In genomic region chr7:49922928-49923327, GRCm38 (mm10) we compare ENCODE assay signal across 9 mouse cellular contexts. TPM values are rescaled to one million over a fixed set of nuclear protein-coding genes. Genes with fewer than 3 reads are reported as not detected.
A peak's percentile ranks its signal among the peaks of the same experiment; 100 is the strongest.
DNase-seq lines count a peak whose midpoint lies in the region; ATAC-seq and TF ChIP-seq lines count a peak whose summit lies in the region.
"Had no signal": no experiment of that assay in that cellular context is flagged by ENCODE, and none has a peak within 500 bp of the region (broad histone marks: within the 10 kb centered on the region; RNA-seq: fewer than 3 reads in every experiment).

No protein-coding gene starts in this region.

- DNase-seq in liver, adult 2 months (ENCODE audit: extremely low read depth, low read depth, low spot score) = peak; percentile 39
- no peak for DNase-seq in liver
- peak; percentile 18 for DNase-seq in hindbrain, embryonic 10.5 days (ENCODE audit: low spot score)
- DNase-seq in stomach, postnatal 0 days (ENCODE audit: low spot score) = no peak
- DNase-seq in gastrocnemius, postnatal 10 days = no peak

- no peak overlapping the region for H3K9ac ChIP-seq in liver, adult 2 months (ENCODE audit: low read depth, low read length)
- H3K9ac ChIP-seq in lung, embryonic 16.5 days (ENCODE audit: low read length) = no peak overlapping the region
- H3K9ac ChIP-seq in stomach, postnatal 0 days (ENCODE audit: low read length) = no peak overlapping the region

- 41% methylated on average over 4 of the region's 4 CpGs for WGBS in liver, adult 2 months
- WGBS in hindbrain, embryonic 10.5 days = 39% methylated on average over 4 of the region's 4 CpGs
- WGBS in lung, embryonic 16.5 days = 48% methylated on average over 4 of the region's 4 CpGs
- 41% methylated on average over 4 of the region's 4 CpGs for WGBS in stomach, postnatal 0 days

- H3K79me2 ChIP-seq in liver, adult 2 months (ENCODE audit: control insufficient read depth, insufficient read depth, low read length) = no peaks in the 10 kb centered on the region

- H3K36me3 ChIP-seq in liver, adult 2 months (ENCODE audit: control insufficient read depth, insufficient read depth, low read length) = no peaks in the 10 kb centered on the region
- no peaks in the 10 kb centered on the region for H3K36me3 ChIP-seq in hindbrain, embryonic 10.5 days
- H3K36me3 ChIP-seq in lung, embryonic 16.5 days (ENCODE audit: control insufficient read depth, insufficient read depth, low read length) = no peaks in the 10 kb centered on the region
- no peaks in the 10 kb centered on the region for H3K36me3 ChIP-seq in stomach, postnatal 0 days (ENCODE audit: control insufficient read depth, insufficient read depth, low read length)

- H3K9me3 ChIP-seq in hindbrain, embryonic 10.5 days = 0 out of 2 replicates have a peak, but pooled peaks cover 2% of the 10 kb centered on the region
- peaks cover 4% of the 10 kb centered on the region; the same call in 1 of the 2 replicates for H3K9me3 ChIP-seq in lung, embryonic 16.5 days (ENCODE audit: control insufficient read depth, low read length)
- H3K9me3 ChIP-seq in stomach, postnatal 0 days (ENCODE audit: control insufficient read depth, low read length) = 0 out of 2 replicates have a peak, but pooled peaks cover 3% of the 10 kb centered on the region

- ATAC-seq in common myeloid progenitor, adult 5-6 weeks (replicated peaks; ENCODE audit: low read depth, poor library complexity, severe bottlenecking) = peak; percentile 94
- ATAC-seq in lung, embryonic 16.5 days (ENCODE audit: low read depth) = peak; percentile 66
- ATAC-seq in stomach, postnatal 0 days (ENCODE audit: low FRiP score, low TSS enrichment) = peak; percentile 47; the same call in 1 of the 2 replicates
- no peak for ATAC-seq in inflammation-experienced regulatory T-cells, adult 6 months

- H3K27ac ChIP-seq in liver, adult 2 months (replicated peaks; ENCODE audit: insufficient read depth, low read depth, low read length) = no peak overlapping the region
- peak overlapping the region; percentile 67 for H3K27ac ChIP-seq in hindbrain, embryonic 10.5 days
- H3K27ac ChIP-seq in lung, embryonic 16.5 days (ENCODE audit: low read length) = no peak overlapping the region
- H3K27ac ChIP-seq in stomach, postnatal 0 days (replicated peaks) = no peak overlapping the region

- TF ChIP-seq POLR2A in liver, adult 2 months (IDR thresholded peaks at IDR 0.05; ENCODE audit: extremely low read depth, insufficient read depth, low read length) = no peak

- TF ChIP-seq EP300 in stomach, postnatal 0 days (optimal IDR thresholded peaks at IDR 0.05) = no peak

- no peaks in the 10 kb centered on the region for H3K4me1 ChIP-seq in liver, adult 2 months (ENCODE audit: control insufficient read depth, insufficient read depth, low read length)
- peaks cover 9% of the 10 kb centered on the region for H3K4me1 ChIP-seq in hindbrain, embryonic 10.5 days (replicated peaks)
- peaks cover 4% of the 10 kb centered on the region for H3K4me1 ChIP-seq in lung, embryonic 16.5 days (replicated peaks; ENCODE audit: control insufficient read depth, insufficient read depth, low read length)
- H3K4me1 ChIP-seq in stomach, postnatal 0 days (replicated peaks; ENCODE audit: control insufficient read depth, insufficient read depth) = no peaks in the 10 kb centered on the region; the same call in 1 of the 2 replicates

- no peak for TF ChIP-seq CTCF in liver, adult 2 months (IDR thresholded peaks at IDR 0.05; ENCODE audit: low read depth, low read length)
- TF ChIP-seq CTCF in stomach, postnatal 0 days (IDR thresholded peaks at IDR 0.05; ENCODE audit: low read depth) = no peak

- H3K4me2 ChIP-seq in lung, embryonic 16.5 days (ENCODE audit: low read depth, low read length) = peak overlapping the region; percentile 44
- no peak overlapping the region for H3K4me2 ChIP-seq in stomach, postnatal 0 days (replicated peaks; ENCODE audit: low read depth)

- no peaks in the 10 kb centered on the region for H3K27me3 ChIP-seq in liver, adult 2 months (ENCODE audit: control insufficient read depth, insufficient read depth, low read length)
- peaks cover 74% of the 10 kb centered on the region for H3K27me3 ChIP-seq in hindbrain, embryonic 10.5 days (ENCODE audit: insufficient read depth, poor library complexity, severe bottlenecking)
- no peaks in the 10 kb centered on the region; the same call in 1 of the 2 replicates for H3K27me3 ChIP-seq in lung, embryonic 16.5 days (ENCODE audit: control insufficient read depth, insufficient read depth, low read depth, low read length)
- no peaks in the 10 kb centered on the region for H3K27me3 ChIP-seq in stomach, postnatal 0 days (ENCODE audit: control insufficient read depth, insufficient read depth, low read length)

- H3K4me3 ChIP-seq in liver, adult 2 months (ENCODE audit: insufficient read depth, low read depth, low read length) = no peak overlapping the region
- peak overlapping the region; percentile 6; the same call in 1 of the 2 replicates for H3K4me3 ChIP-seq in hindbrain, embryonic 10.5 days
- H3K4me3 ChIP-seq in lung, embryonic 16.5 days (ENCODE audit: low read length) = no peak overlapping the region
- H3K4me3 ChIP-seq in stomach, postnatal 0 days (ENCODE audit: low read depth, low read length) = no peak overlapping the region

RNA-seq across cellular contexts. Expression of gene Slc6a5, which starts 13.0 kb away (rescaled TPM):
- total RNA-seq in liver, adult 2 months (2014; rRNA removed) = not detected in 2 replicates
- not detected in 2 replicates for polyA plus RNA-seq in liver, adult 2 months (2012; rRNA removed)
- not detected in 2 replicates for total RNA-seq in common myeloid progenitor, adult 5-6 weeks (2017)
- polyA plus RNA-seq in hindbrain, embryonic 10.5 days (2016; fragmentation: Nextera tagmentation; extraction: Ambion mirVana) = 0.60 and 4.1 TPM in 2 replicates
- not detected in 2 replicates for polyA plus RNA-seq in lung, embryonic 16.5 days (2015; fragmentation: Nextera tagmentation; extraction: Ambion mirVana)
- not detected in 2 replicates for polyA plus RNA-seq in stomach, postnatal 0 days (2015; fragmentation: Nextera tagmentation; extraction: Ambion mirVana)
- not detected for total RNA-seq in gastrocnemius, postnatal 10 days (2021)
- polyA plus RNA-seq in inflammation-experienced regulatory T-cells, adult 6 months (2017; shearing (Covaris generic)) = not detected
- polyA plus RNA-seq: limb, embryonic 11.5 days had no signal

RNA-seq across cellular contexts. Expression of gene Nell1, which starts 51.7 kb away (rescaled TPM):
- total RNA-seq in liver, adult 2 months (2014; rRNA removed) = not detected in 2 replicates
- not detected in 2 replicates for polyA plus RNA-seq in liver, adult 2 months (2012; rRNA removed)
- not detected in 2 replicates for total RNA-seq in common myeloid progenitor, adult 5-6 weeks (2017)
- polyA plus RNA-seq in hindbrain, embryonic 10.5 days (2016; fragmentation: Nextera tagmentation; extraction: Ambion mirVana) = 1.2 and 1.6 TPM in 2 replicates
- polyA plus RNA-seq in lung, embryonic 16.5 days (2015; fragmentation: Nextera tagmentation; extraction: Ambion mirVana) = 3.8 and 4.3 TPM in 2 replicates
- 1.8 TPM in 2 replicates for polyA plus RNA-seq in stomach, postnatal 0 days (2015; fragmentation: Nextera tagmentation; extraction: Ambion mirVana)
- under 1 TPM; 0.09 to 0.38 TPM for total RNA-seq in gastrocnemius, postnatal 10 days (2021)
- not detected for polyA plus RNA-seq in inflammation-experienced regulatory T-cells, adult 6 months (2017; shearing (Covaris generic))

Comparison
In these comparisons a context has a peak if more than half of its experiments do, and no peak if none do; other contexts are left out.
1. DNase-seq: peak in liver, adult 2 months (single experiment) and hindbrain, embryonic 10.5 days (single experiment); none in liver (single experiment), stomach, postnatal 0 days (single experiment) and gastrocnemius, postnatal 10 days (single experiment).